Mouse (Mus musculus) heart, postnatal 0 days (tissue): ENCODE measurements around the gene Car15.

Source experiments
- CTCF ChIP-seq: IDR thresholded peaks from 2 replicates; pipeline ENCODE4 v1.5.1; 2016; ENCODE audit warnings: antibody characterized with exemption, control low read depth, low read depth
- EP300 ChIP-seq: IDR thresholded peaks from 2 replicates; pipeline ENCODE4 v1.6.1; 2016; ENCODE audit warnings: antibody characterized with exemption, low read depth

GRCm38 (mm10) chr16:17816528-17816927, 21.6 kb downstream of the Car15 start:
- TF ChIP-seq CTCF = no peak
- TF ChIP-seq EP300 = no peak
